Mouse (Mus musculus) common myeloid progenitor, adult 5-6 weeks (primary cell): ENCODE results near the gene Sema6d. TPM values are rescaled to one million over a fixed set of nuclear protein-coding genes. Genes with fewer than 3 reads are reported as not detected.

Experiments
- ATAC-seq: replicated peaks from 2 replicates; pipeline ENCODE4 v1.8.0; 2016; ENCODE audit warnings: low read depth, mild to moderate bottlenecking, moderate TSS enrichment, inconsistent platforms; ENCODE audit not compliant: poor library complexity, severe bottlenecking
- total RNA-seq: library from RNA; stranded (forward); fragments of 200-1000, 187-1606 nt; gene quantifications from 2 replicates; pipeline ENCODE4 v1.2.3, GENCODE M21; 2017

The Sema6d gene
- total RNA-seq, 1 experiment from 2014 or later, result not detected

DNA sequence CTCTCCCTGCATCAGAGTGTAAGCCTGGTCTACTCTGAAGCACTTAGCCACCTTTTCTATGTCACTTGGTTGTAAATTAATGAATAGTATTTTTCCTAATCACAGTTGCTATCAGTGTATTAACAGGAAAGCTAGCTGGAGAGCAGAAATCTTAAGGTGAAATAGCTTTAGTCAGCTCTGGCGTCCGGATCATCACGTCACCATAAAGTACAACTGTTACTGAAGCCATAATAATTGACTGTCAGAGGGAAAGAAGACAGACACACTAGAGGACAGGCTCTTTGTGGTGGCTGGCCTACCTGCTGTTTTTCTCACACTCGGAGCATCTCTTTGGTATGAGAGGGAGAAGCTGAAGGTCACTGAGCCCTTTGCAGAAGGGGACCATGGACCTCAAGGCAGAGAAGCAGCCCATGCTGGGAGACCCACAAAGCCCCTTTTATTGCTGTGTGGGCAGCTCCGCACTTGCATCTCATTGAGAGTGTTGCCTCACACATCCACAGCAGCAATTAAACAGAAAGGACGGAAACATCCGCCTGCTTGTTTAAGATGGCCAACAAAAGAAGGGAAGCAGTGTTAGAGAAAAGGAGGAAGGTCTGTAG lies 72.3 kb downstream of the Sema6d start:
- ATAC-seq, result no peak

DNA sequence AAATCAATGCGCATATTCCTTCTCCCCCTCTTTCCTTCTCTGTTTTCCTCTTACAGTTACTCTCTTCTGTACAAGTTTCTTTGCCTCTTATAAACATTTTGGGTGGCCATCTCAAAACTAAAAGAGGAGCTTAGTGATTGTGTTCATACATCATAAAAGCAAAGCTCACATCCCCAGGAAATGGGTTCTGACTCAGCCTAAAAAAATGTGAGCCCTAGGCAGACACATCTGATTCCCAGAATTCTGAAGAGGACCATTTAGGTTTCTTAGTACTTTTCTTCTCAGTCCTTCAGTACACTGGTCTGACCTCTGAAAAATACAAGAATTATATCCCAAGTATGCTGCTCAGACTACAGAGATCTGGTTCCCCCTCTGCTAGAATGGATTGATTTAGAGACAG lies 78.6 kb downstream of the Sema6d start:
- ATAC-seq, result no peak

DNA sequence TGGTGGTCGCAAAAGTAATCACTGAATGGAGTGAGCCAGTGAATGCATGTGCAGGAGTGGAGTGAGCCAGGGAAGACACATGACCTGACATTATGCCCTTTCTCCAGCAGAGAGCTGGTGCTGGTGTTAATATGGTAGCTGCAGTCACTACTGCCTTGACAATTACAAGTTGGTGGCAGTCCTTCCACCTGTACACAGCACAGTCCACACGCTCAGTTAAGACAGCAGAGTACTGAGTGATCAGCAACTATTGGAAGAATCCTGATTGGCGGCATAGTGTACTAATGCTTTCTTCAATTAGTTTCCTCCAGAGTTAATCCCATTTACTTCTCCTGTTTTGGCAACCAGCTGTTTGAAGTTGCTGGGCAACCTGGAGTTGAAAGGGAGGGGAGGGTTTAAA lies 81.9 kb downstream of the Sema6d start:
- no peak for ATAC-seq

DNA sequence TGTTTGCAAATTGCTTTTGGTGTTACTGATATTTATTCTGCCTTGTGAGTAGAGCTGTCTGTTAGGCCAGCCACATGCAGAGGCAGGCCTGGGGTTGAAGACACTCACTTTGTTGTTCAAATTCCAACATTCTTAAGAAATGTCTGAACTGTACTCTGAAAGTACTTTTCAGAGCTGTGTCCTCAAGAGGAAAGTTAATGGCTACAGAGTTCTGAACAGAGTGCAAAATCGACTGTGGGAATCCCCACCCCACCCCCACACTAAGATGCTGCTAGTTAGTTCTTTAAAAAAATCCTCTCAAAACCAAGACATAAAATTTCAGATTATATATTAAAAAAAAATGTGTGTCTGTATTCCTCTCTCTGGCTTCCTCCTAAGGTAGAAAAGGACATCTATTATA lies 86.5 kb downstream of the Sema6d start:
- no peak for ATAC-seq

DNA sequence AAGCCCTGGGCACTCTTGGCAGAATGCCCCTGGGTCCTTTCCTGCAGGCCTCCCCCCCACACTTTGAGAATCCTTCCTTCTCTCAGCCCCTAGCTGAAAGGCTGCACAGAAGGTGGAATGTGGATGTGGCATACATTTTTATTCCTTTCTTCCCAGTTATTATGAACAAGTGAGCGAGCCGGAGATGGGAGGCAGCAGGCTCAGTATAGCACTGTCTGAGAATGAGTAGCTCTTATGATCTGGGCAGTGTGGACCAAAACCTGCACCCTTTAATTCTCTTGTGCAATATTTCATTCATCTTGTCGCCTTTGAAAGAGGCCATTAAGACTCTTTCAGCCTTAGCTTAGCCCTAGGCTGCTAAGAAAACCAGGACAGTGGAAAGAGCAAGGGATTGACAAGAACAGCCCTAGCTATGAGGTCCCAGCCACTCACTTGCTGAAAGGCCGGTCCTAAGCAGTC lies 87.0 kb downstream of the Sema6d start:
- no peak for ATAC-seq

- ATAC-seq, result no peak
Observed at GRCm38 (mm10) chr2:124189271-124189670, 99.5 kb downstream of the Sema6d start.

DNA sequence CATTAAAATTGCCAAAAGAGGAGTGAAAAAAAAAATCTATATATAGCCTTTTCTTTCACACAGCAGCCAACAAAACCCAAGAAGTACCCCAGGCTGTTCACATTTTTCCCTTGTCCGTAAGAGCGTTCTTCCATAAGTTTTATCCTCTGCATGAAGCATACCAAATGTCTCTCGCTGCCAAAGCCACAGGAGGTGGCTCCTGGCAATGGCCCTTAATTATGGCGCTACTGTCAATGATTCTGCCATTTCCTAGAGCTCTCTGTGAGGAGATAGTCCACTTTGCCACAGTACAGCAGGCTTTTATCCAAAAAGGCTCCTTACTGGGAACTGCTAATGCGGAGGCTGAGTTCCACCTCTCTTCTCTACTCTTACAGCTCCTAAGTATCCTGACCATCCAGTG lies 104.3 kb downstream of the Sema6d start:
- no peak for ATAC-seq

GRCm38 (mm10) chr2:124201493-124201892 lies 111.7 kb downstream of the Sema6d start:
- ATAC-seq, result no peak

GRCm38 (mm10) chr2:124202475-124202990 lies 112.8 kb downstream of the Sema6d start:
- peak; percentile 87 for ATAC-seq

DNA sequence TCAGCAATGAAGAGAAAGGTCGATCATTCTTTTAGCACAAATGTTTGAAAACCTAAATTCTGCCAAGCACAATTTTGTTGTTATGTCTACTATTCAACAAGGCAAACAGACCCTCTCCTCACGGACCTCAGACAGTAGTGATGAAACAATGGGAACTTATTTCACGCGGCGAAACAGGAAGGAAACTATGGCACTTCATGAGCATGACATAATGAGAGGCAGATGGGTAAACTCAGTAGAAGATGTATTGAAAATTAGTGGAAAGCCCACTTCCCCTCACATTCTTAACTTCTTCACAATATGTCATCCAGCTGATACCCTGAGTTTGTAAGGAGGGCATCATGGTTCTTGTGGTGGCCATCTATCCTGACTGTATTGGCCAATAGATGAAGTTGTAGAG lies 116.0 kb downstream of the Sema6d start:
- ATAC-seq, result no peak

DNA sequence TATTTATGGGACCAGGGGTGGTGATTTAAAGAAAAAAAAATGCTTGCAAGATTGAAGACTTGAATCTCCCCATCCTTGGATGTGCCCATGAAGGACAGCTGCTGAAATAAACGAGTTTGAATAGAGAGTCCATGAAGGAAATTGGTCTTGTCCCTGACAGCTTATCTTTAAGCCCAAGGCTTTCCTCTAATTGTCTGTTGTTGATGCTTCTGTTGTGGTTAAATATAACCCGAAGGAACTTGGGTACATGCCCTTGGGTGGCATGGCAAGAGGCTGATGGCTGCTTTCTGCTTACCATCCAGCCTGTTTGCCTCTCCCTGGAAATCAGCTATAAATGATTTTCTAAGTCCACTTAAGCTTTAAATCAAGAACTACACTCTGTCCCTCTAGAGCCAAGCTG lies 118.5 kb downstream of the Sema6d start:
- ATAC-seq, result no peak

- no peak for ATAC-seq
Observed at GRCm38 (mm10) chr2:124223559-124223958, 133.8 kb downstream of the Sema6d start.

DNA sequence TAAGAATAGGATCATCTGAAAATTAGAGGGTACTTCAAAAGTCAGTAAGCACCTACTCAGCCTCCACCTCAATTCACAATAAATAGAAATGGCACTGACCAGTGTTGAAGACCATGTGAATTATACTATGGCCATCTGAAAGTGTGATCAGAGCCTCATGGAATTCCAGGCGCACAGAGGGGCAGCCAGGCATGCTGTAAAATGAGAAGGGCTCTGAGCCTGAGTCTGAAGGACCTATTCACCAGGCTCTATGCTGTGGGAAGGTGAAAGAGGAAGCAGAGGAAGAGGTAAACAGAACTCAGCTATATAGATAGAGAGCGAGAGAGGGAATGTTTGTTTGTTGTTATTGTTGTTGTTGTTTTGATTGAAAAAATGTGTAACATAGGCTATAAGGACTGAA lies 134.6 kb downstream of the Sema6d start:
- no peak for ATAC-seq

DNA sequence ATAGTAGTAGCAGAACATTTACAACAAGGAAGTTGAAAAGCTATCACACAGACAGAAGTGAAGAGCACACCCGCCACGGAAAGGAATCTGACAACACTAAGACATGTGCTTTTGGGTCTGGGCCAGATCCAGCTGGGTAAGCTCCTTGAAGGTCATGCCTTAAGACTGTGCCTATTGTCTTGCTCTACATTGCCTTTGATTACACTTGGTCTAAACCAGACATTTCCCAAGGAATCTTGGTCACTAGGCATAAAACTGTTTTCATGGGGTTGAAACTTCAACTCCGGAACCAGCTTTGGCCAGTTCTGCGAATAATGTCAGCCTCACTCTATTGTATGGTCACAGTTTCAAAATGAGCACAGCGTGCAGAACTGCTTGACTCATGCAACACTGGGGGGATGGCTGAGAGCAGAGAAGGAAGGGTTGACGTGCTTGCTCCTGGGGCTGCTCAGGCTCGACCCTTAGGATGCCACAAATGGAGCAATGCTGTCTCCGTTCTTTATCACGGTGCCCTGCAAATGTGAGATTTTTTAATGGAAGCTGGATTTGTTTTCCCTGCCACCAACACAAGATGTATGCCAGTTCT lies 145.0 kb downstream of the Sema6d start:
- ATAC-seq, result no peak

- ATAC-seq, result no peak
Observed at GRCm38 (mm10) chr2:124235237-124236055, 145.7 kb downstream of the Sema6d start.

DNA sequence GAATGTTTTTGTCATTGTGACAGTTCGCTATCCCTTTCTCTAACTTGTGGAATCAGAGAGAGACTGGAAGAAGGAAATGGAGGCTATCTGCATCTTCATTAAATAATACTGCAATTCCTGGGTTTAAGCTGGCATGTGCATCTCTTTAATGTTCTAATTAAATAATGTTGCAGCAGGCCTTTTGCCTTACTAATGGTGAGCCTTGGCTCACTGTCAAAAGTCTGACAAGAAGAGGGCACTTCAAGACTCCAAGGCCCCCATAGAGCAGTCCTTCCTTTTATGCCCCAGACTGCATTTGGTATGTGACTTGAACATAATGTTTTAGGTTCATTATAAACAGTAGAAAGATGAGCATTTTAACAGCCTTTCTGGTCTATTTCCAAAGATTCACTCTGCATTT lies 147.1 kb downstream of the Sema6d start:
- no peak for ATAC-seq

DNA sequence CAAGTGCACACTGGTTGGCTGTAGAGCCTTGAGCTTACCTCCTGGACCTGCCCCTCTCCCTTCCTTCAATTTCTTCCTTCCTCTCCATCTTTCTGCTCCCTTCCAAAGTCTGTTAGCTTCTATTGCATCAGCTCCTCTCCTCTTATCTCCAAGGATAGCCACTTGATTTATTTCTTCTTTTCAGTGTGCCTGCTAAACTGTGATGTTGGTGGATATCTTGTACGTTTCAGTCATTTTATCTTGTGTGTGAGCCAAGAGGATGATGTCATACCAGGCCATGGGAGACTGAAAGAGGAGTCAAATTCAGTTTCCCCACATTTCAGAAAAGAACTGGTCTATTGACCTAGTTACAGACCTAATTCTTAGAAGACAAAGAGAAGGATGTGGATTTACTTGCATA lies 153.8 kb downstream of the Sema6d start:
- no peak for ATAC-seq

DNA sequence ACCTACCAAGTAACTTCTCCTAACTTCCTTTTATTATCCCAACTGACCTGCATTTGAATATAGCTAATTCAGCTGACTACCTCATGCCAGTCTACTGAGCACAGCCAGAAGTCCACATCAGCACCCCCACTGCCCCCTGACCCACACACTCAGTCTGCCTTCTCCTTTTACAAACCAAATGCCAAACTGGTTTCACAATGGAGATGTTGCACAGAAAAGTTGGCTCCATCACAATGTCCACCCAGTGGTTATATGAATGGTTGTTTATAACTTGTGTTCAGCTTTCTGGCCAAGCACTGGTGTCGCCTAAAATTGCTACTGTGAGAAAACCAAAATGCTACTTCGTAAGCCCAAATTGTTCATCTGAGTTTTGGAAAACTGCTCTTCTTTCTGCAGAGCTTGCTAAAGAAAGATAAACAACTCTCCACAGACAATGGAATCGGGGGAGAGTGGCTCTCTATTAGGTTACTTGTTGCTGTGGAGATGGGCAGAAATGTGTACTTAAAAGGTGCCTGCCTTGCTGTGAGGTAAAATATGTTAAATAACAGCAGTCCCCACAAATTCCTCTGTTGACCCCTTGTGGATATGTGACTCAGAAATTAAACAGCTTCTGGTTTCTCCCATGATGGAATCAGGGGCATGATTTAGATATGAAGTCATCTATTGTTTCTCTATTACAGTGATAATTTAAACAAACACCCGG lies 154.9 kb downstream of the Sema6d start:
- ATAC-seq, result no peak

- ATAC-seq, result no peak
Observed at GRCm38 (mm10) chr2:124258108-124258507, 168.3 kb downstream of the Sema6d start.

DNA sequence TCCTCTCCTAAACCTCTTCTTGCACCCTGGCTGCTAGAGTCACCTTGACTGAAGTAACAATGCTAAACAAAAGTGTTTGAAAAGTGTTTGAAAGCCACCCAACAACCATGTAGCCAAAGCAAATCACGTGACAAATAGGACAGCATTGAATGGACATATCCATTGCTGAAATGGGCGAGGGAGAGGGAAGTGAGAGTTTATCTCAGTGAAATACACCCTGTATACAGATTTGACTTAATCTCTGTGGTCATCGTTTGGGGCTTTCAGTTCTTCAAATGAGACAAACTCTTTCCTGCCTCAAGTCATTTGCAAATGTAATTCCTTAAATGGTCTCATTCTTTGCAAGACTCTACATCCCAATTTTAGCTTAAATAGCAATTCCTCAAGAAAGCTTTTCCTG lies 174.5 kb downstream of the Sema6d start:
- ATAC-seq, result peak; percentile 91

GRCm38 (mm10) chr2:124271156-124271555 lies 181.4 kb downstream of the Sema6d start:
- no peak for ATAC-seq
